Mouse (Mus musculus): Measurements from ENCODE around the gene Sh3kbp1. TPM values are rescaled to one million over a fixed set of nuclear protein-coding genes. Genes with fewer than 3 reads are reported as not detected.

The Sh3kbp1 gene
- polyA plus RNA-seq, 1 experiment from 2014 or later, result 26.3 TPM

DNA sequence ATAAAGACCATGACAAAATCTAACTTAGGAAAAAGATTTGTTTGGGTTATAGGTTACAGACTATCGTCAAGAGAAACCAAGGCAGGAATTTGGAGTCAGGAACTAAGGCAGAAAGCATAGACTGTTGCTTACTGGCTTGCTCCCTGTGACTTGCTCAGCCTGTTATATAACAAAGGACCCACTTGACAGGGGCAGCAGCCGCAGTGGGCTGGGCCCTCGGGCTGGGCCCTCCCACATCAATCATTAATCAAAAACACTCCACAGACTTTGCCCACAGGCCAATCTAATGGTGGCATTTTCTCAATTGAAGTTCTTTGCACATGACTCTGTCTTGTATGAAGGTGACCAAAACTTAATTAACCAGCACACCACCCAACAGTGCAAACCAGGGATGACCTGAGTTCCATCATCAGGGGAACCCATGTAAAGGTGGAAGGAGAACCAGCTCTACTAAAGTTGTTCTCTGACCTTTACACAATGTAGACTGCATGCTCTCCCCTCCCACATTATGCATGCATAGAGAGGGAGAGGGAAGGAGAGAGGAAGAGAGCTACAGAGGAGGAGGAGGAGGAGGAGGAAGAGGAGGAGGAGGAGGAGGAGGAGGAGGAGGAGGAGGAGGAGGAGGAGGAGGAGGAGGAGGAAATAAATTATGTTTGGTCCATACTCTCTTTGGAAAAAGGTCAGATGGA, 344.2 kb downstream of the Sh3kbp1 start:
- Histone ChIP-seq H3K9me3 (no peaks in the 10 kb centered on the region), H3K27ac (no peak overlapping the region), H3K9ac (replicated peaks) (no peak overlapping the region), H3K4me3 (replicated peaks) (no peak overlapping the region), H3K4me2 (no peak overlapping the region), H3K27me3 (peaks cover 29% of the 10 kb centered on the region), H3K36me3 (no peaks in the 10 kb centered on the region), H3K4me1 (replicated peaks) (no peaks in the 10 kb centered on the region)
- 47% methylated on average over 3 of the region's 3 CpGs for WGBS
- ATAC-seq (ENCODE audit: insufficient number of reproducible peaks, insufficient read depth, low FRiP score, low TSS enrichment, low read depth), result no peak

GRCm38 (mm10) chrX:159973730-159974129, 346.7 kb downstream of the Sh3kbp1 start:
- H3K27ac ChIP-seq, result no peak overlapping the region
- no peaks in the 10 kb centered on the region for H3K4me1 ChIP-seq (replicated peaks)
- WGBS, result 26% methylated on average over 5 of the region's 5 CpGs
- H3K4me3 ChIP-seq (replicated peaks), result no peak overlapping the region
- peaks cover 26% of the 10 kb centered on the region for H3K27me3 ChIP-seq
- H3K4me2 ChIP-seq, result no peak overlapping the region
- ATAC-seq (ENCODE audit: insufficient number of reproducible peaks, insufficient read depth, low FRiP score, low TSS enrichment, low read depth), result no peak
- no peak overlapping the region for H3K9ac ChIP-seq (replicated peaks)
- H3K9me3 ChIP-seq, result no peaks in the 10 kb centered on the region
- H3K36me3 ChIP-seq, result no peaks in the 10 kb centered on the region

- no peak overlapping the region for H3K4me3 ChIP-seq (replicated peaks)
- H3K27ac ChIP-seq, result no peak overlapping the region
- H3K36me3 ChIP-seq, result no peaks in the 10 kb centered on the region
- no peaks in the 10 kb centered on the region for H3K9me3 ChIP-seq
- H3K9ac ChIP-seq (replicated peaks), result no peak overlapping the region
- 68% methylated on average over 3 of the region's 3 CpGs for WGBS
- no peak for ATAC-seq (ENCODE audit: insufficient number of reproducible peaks, insufficient read depth, low FRiP score, low TSS enrichment, low read depth)
- H3K4me2 ChIP-seq, result no peak overlapping the region
- no peaks in the 10 kb centered on the region for H3K4me1 ChIP-seq (replicated peaks)
- H3K27me3 ChIP-seq, result peaks cover 26% of the 10 kb centered on the region
These were observed 349.2 kb downstream of the Sh3kbp1 start for GRCm38 (mm10) chrX:159976243-159976642.

- H3K27ac ChIP-seq, result no peak within 1 kb of the TSS
- H3K4me2 ChIP-seq, result peak within 1 kb of the TSS; percentile 70
- 20% methylated on average over 55 of the region's 108 CpGs for WGBS
- no peaks in the 10 kb centered on the region for H3K4me1 ChIP-seq (replicated peaks)
- H3K36me3 ChIP-seq, result no peaks in the 10 kb centered on the region
- peak within 1 kb of the TSS; percentile 47 for H3K4me3 ChIP-seq (replicated peaks)
- ATAC-seq (ENCODE audit: insufficient number of reproducible peaks, insufficient read depth, low FRiP score, low TSS enrichment, low read depth), result peak; percentile 47; the same call in 1 of the 2 replicates
- peak within 1 kb of the TSS; percentile 44; the same call in 1 of the 2 replicates for H3K9ac ChIP-seq (replicated peaks)
- peaks cover 58% of the 10 kb centered on the region for H3K27me3 ChIP-seq
- no peaks in the 10 kb centered on the region for H3K9me3 ChIP-seq
These were observed 361.2 kb downstream of the Sh3kbp1 start, which contains the start of gene Map3k15 for GRCm38 (mm10) chrX:159988002-159988960. TSS of gene Map3k15 (plus strand) at chrX:159988433.

GRCm38 (mm10) chrX:159995808-159996207, 368.7 kb downstream of the Sh3kbp1 start:
- H3K27me3 ChIP-seq, result peaks cover 9% of the 10 kb centered on the region
- no peaks in the 10 kb centered on the region for H3K36me3 ChIP-seq
- 91% methylated on average over 6 of the region's 6 CpGs for WGBS
- no peak overlapping the region for H3K9ac ChIP-seq (replicated peaks)
- no peak overlapping the region for H3K4me2 ChIP-seq
- no peak overlapping the region for H3K27ac ChIP-seq
- no peak overlapping the region for H3K4me3 ChIP-seq (replicated peaks)
- no peak for ATAC-seq (ENCODE audit: insufficient number of reproducible peaks, insufficient read depth, low FRiP score, low TSS enrichment, low read depth)
- H3K9me3 ChIP-seq, result no peaks in the 10 kb centered on the region
- no peaks in the 10 kb centered on the region for H3K4me1 ChIP-seq (replicated peaks)

Other genes starting within 250 kb of the Sh3kbp1 start
- gene Map7d2, start 212.7 kb upstream of the Sh3kbp1 start, polyA plus RNA-seq (2016; fragmentation: Nextera tagmentation; extraction: Ambion mirVana), result 1.5 and 2.6 TPM in 2 replicates
- gene Bclaf3, start 100.6 kb upstream of the Sh3kbp1 start, polyA plus RNA-seq (2016; fragmentation: Nextera tagmentation; extraction: Ambion mirVana), result 25.7 and 26.9 TPM in 2 replicates

Data from limb, embryonic 12.5 days (tissue).